In the genomic region with DNA sequence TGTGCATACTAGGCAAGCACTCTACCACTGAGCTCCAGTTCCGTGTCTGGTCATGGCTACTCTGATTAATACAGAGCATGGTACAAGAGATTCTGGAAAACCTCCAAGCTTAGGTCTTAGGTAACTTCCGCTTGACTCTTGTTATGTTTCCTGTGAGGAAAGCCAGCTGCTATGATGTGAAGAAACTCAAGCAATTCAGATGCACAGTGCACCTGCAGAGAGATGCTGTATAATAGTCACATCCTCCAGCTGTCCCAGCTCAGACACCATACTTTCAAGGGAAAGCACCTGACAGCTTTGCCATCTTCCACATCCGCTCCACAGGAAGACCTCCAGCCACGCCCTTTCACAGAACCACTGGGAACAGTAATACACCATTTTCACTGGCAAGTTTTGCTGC, we compare ENCODE assay signal across 26 mouse cellular contexts. TPM values are rescaled to one million over a fixed set of nuclear protein-coding genes. Genes with fewer than 3 reads are reported as not detected.
A peak's percentile ranks its signal among the peaks of the same experiment; 100 is the strongest.
DNase-seq lines count a peak whose midpoint lies in the region; ATAC-seq and TF ChIP-seq lines count a peak whose summit lies in the region.
"Had no signal": no experiment of that assay in that cellular context is flagged by ENCODE, and none has a peak within 500 bp of the region (broad histone marks: within the 10 kb centered on the region; RNA-seq: fewer than 3 reads in every experiment).

No protein-coding gene starts in this region.

- no peak for TF ChIP-seq CTCF in layer of hippocampus, adult 2 months (conservative IDR thresholded peaks at IDR 0.05)
- no peak for TF ChIP-seq CTCF in gastrocnemius, adult 2 months (IDR thresholded peaks at IDR 0.05)

- intact Hi-C loops in gastrocnemius, adult 2 months (cut with DNase I), result no loop called here

- peak; percentile 45; the same call in 1 of the 2 replicates for ATAC-seq in common myeloid progenitor, adult 5-6 weeks (replicated peaks; ENCODE audit: low read depth, poor library complexity, severe bottlenecking)
- ATAC-seq in megakaryocyte progenitor cell, adult 5-6 weeks (replicated peaks; ENCODE audit: poor library complexity), result peak; percentile 82
- ATAC-seq: forebrain, embryonic 15.5 days; intestine, embryonic 15.5 days had no signal

- peak overlapping the region; percentile 87; the same call in 1 of the 2 replicates for H3K27ac ChIP-seq in layer of hippocampus, adult 2 months
- no peak overlapping the region for H3K27ac ChIP-seq in gastrocnemius, adult 2 months
- H3K27ac ChIP-seq: embryonic facial prominence, embryonic 10.5 days; forebrain, embryonic 15.5 days; heart, adult 2 months; heart, embryonic 15.5 days; hindbrain, embryonic 14.5 days; intestine, embryonic 15.5 days; limb, embryonic 15.5 days; liver, embryonic 14.5 days; lung, embryonic 15.5 days; midbrain, embryonic 12.5 days; neural tube, embryonic 15.5 days; stomach, postnatal 0 days had no signal

- no peak for DNase-seq in layer of hippocampus, adult 2 months (ENCODE audit: low spot score in 2 of 2)
- no peak for DNase-seq in layer of hippocampus, adult 9-10 months (ENCODE audit: low spot score)
- peak; percentile 49 for DNase-seq in CD4-positive helper T cell, adult 2 months (ENCODE audit: low read depth, low spot score)
- no peak for DNase-seq in layer of hippocampus, postnatal 36 days
- DNase-seq in gastrocnemius, adult 2 months, result no peak
- no peak for DNase-seq in gastrocnemius, adult 8-10 months (ENCODE audit: low spot score in 2 of 2)
- DNase-seq: adrenal gland, postnatal 14 days; cerebellum, adult 9-10 months; gastrocnemius, postnatal 25 days; heart, adult 2 months; heart, postnatal 36 days; kidney, postnatal 25 days; left cerebral cortex, postnatal 4 days had no signal

- H3K4me3 ChIP-seq in layer of hippocampus, adult 2 months, result no peak overlapping the region
- no peak overlapping the region for H3K4me3 ChIP-seq in gastrocnemius, adult 2 months
- H3K4me3 ChIP-seq: embryonic facial prominence, embryonic 10.5 days; forebrain, embryonic 15.5 days; heart, adult 2 months; heart, embryonic 15.5 days; intestine, embryonic 15.5 days; limb, embryonic 15.5 days; lung, embryonic 15.5 days; midbrain, embryonic 12.5 days; neural tube, embryonic 15.5 days had no signal

RNA-seq across cellular contexts. Expression of a gene that starts 21.7 kb away (rescaled TPM):
- total RNA-seq in layer of hippocampus, adult 2 months (2021), result 10 to 100 TPM; 54.1 to 57.3 TPM
- total RNA-seq in common myeloid progenitor, adult 5-6 weeks (2017), result 10.8 and 18.7 TPM in 2 replicates
- 46.1 and 47.4 TPM in 2 replicates for total RNA-seq in megakaryocyte progenitor cell, adult 5-6 weeks (2015)
- total RNA-seq in megakaryocyte progenitor cell, adult 5-6 weeks (2017), result 22.8 and 26.8 TPM in 2 replicates
- total RNA-seq in layer of hippocampus, postnatal 36 days (2021), result 10 to 100 TPM; 56.4 to 59.1 TPM
- total RNA-seq in gastrocnemius, adult 2 months (2021), result 1 to 10 TPM; 6.4 to 9.3 TPM
- 10 to 100 TPM in 1 of 4 experiments, 1 to 10 TPM in 3; 8.5 to 10.2 (median 8.9) TPM for total RNA-seq in gastrocnemius, adult 8-10 months (2022)
